Mouse (Mus musculus) B cell, adult 2 months (primary cell): ENCODE data around the gene Zfp384.
A peak's percentile ranks its signal among the peaks of the same experiment; 100 is the strongest.

Experiments
- DNase-seq, 2 experiments: peaks; one replicate each; pipeline ENCODE4 v3.0.0; 2022

Gene Zfp384

GRCm38 (mm10) chr6:125009129-125009180, at the start of gene Zfp384:
Gene Zfp384 (plus strand): TSS chr6:125009145.
- DNase-seq = no peak

- no peak for DNase-seq
Measured at GRCm38 (mm10) chr6:124959960-124960359, 49.0 kb upstream of the Zfp384 start.

- no peak for DNase-seq
Measured at GRCm38 (mm10) chr6:124961021-124961420, 47.9 kb upstream of the Zfp384 start.

GRCm38 (mm10) chr6:124964638-124965037, 44.3 kb upstream of the Zfp384 start:
- no peak for DNase-seq

GRCm38 (mm10) chr6:124965088-124965719, 43.7 kb upstream of the Zfp384 start, which contains the start of gene Cops7a:
Gene Cops7a (minus strand): TSS chr6:124965538.
- peak; percentile 97 to 98 for DNase-seq

GRCm38 (mm10) chr6:124965747-124966146, 43.2 kb upstream of the Zfp384 start:
- DNase-seq = no peak

- DNase-seq = peak; percentile 45 to 47
Measured at GRCm38 (mm10) chr6:124966466-124967118, 42.4 kb upstream of the Zfp384 start.

GRCm38 (mm10) chr6:124967766-124968165, 41.2 kb upstream of the Zfp384 start:
- DNase-seq = peak; percentile 68 to 70

GRCm38 (mm10) chr6:124992241-124992640, 16.7 kb upstream of the Zfp384 start:
- DNase-seq = no peak

- DNase-seq = no peak
Measured at GRCm38 (mm10) chr6:124993365-124993764, 15.6 kb upstream of the Zfp384 start.

GRCm38 (mm10) chr6:124993876-124994275, 15.1 kb upstream of the Zfp384 start:
- DNase-seq = no peak

- DNase-seq = no peak
Measured at GRCm38 (mm10) chr6:124995246-124995645, 13.7 kb upstream of the Zfp384 start.

- DNase-seq = no peak
Measured at GRCm38 (mm10) chr6:124995831-124996403, 13.0 kb upstream of the Zfp384 start.

- peak; percentile 81 to 83 for DNase-seq
Measured at GRCm38 (mm10) chr6:124996551-124997501, 12.1 kb upstream of the Zfp384 start, which contains the start of gene Pianp. Gene Pianp (plus strand): TSS chr6:124996694.

GRCm38 (mm10) chr6:124998066-124998465, 10.9 kb upstream of the Zfp384 start:
- peak; percentile 12 to 13 for DNase-seq

- DNase-seq = no peak
Measured at GRCm38 (mm10) chr6:124999091-124999490, 9.9 kb upstream of the Zfp384 start.

GRCm38 (mm10) chr6:124999546-124999945, 9.4 kb upstream of the Zfp384 start:
- DNase-seq = no peak

GRCm38 (mm10) chr6:125003706-125004105, 5.2 kb upstream of the Zfp384 start:
- no peak for DNase-seq

- no peak for DNase-seq
Measured at GRCm38 (mm10) chr6:125005086-125005485, 3.9 kb upstream of the Zfp384 start.

- DNase-seq = no peak
Measured at GRCm38 (mm10) chr6:125008060-125008459, 885 bp upstream of the Zfp384 start.

GRCm38 (mm10) chr6:125008586-125009128, 288 bp upstream of the Zfp384 start:
- DNase-seq = peak; percentile 95 to 97

- peak; percentile 81 to 82 for DNase-seq
Measured at GRCm38 (mm10) chr6:125009181-125010073, 482 bp downstream of the Zfp384 start.
